Mouse (Mus musculus) forebrain, embryonic 14.5 days (tissue): ENCODE measurements around the gene Gm12216. TPM values are rescaled to one million over a fixed set of nuclear protein-coding genes. Genes with fewer than 3 reads are reported as not detected.

Experiments used
- ATAC-seq: fragments of 200-750 bp; cut with Nextera tagmentation; 2 replicates; pipeline ENCODE4 v1.8.0; 2017; ENCODE audit warnings: mild to moderate bottlenecking, moderate library complexity
- DNase-seq: peaks from one replicate; pipeline ENCODE4 v3.0.0-alpha.2; 2015; ENCODE audit warnings: low spot score
- H3K27ac ChIP-seq: fragments of 300-500 bp; sonication (generic); 2 replicates; pipeline ENCODE4 v1.5.1; 2014; ENCODE audit warnings: low read depth, mild to moderate bottlenecking, control low read depth, low read length, moderate library complexity
- H3K27me3 ChIP-seq: fragments of 300-500 bp; sonication (generic); replicated peaks from 2 replicates; pipeline ENCODE4 v1.6.1; 2014; ENCODE audit warnings: low read length, control low read depth, mixed read lengths; ENCODE audit not compliant: control insufficient read depth, insufficient read depth
- H3K36me3 ChIP-seq: fragments of 300-500 bp; sonication (generic); 2 replicates; pipeline ENCODE4 v1.6.1; 2014; ENCODE audit warnings: low read length, control low read depth; ENCODE audit not compliant: control insufficient read depth, insufficient read depth
- H3K4me1 ChIP-seq: fragments of 300-500 bp; sonication (generic); 2 replicates; pipeline ENCODE4 v1.6.1; 2014; ENCODE audit warnings: antibody characterized with exemption, low read length, control low read depth; ENCODE audit not compliant: control insufficient read depth, insufficient read depth
- H3K4me2 ChIP-seq: fragments of 300-500 bp; sonication (generic); 2 replicates; pipeline ENCODE4 v1.6.1; 2014; ENCODE audit warnings: mild to moderate bottlenecking, control low read depth, low read length
- H3K4me3 ChIP-seq: fragments of 300-500 bp; sonication (generic); 2 replicates; pipeline ENCODE4 v1.5.1; 2014; ENCODE audit warnings: low read depth, low read length, control low read depth
- H3K9ac ChIP-seq: fragments of 300-500 bp; sonication (generic); 2 replicates; pipeline ENCODE4 v1.6.1; 2014; ENCODE audit warnings: mild to moderate bottlenecking, low read length, control low read depth, moderate library complexity
- H3K9me3 ChIP-seq: fragments of 300-500 bp; sonication (generic); replicated peaks from 2 replicates; pipeline ENCODE4 v1.6.1; 2016; ENCODE audit warnings: low read length, control low read depth, mixed read lengths; ENCODE audit not compliant: control insufficient read depth
- WGBS: fragments of 180-500 bp; shearing (Covaris S2); extraction: QIAGEN DNeasy Blood & Tissue Kit; methylation state at CpG from one replicate; pipeline ENCODE4 v1.1.7; 2014; 5-methylcytosine and 5-hydroxymethylcytosine counted together
- polyA plus RNA-seq: library from polyadenylated mRNA; unstranded; fragments of >200 nt; fragmentation: Nextera tagmentation; extraction: Ambion mirVana; gene quantifications from 2 replicates; pipeline ENCODE4 v1.2.1, GENCODE M21; 2014

The Gm12216 gene
- polyA plus RNA-seq, 1 experiment from 2014 or later: not detected

DNA sequence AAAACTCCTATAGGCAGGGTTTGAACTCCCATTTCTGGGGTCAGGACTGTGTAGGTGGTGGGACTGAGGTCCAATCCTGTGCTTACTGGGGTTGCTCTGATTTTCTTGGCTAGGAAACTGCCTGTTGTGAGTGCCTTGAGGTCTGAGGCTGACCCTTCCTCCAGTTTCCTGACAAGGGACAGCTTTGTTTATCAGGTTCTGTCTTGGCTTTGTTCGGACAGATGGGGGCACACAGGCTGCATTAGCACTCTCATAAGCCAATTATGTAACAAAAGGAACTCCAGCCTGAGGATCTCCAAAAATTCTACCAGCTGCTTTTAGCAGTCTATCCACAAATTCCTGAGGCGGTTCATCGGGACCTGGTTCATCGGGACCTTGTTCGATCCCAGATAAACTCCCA, 116.7 kb downstream of the Gm12216 start:
- Histone ChIP-seq H3K9me3 (no peaks in the 10 kb centered on the region), H3K4me1 (no peaks in the 10 kb centered on the region), H3K4me3 (no peak overlapping the region), H3K4me2 (no peak overlapping the region), H3K27ac (no peak overlapping the region), H3K27me3 (no peaks in the 10 kb centered on the region), H3K36me3 (no peaks in the 10 kb centered on the region), H3K9ac (no peak overlapping the region)
- DNase-seq (no peak), ATAC-seq (no peak)
- WGBS: 4% methylated on average over 5 of the region's 5 CpGs

GRCm38 (mm10) chr11:53737573-53737946, 121.5 kb downstream of the Gm12216 start:
- Histone ChIP-seq H3K4me1 (no peaks in the 10 kb centered on the region), H3K9me3 (no peaks in the 10 kb centered on the region), H3K9ac (no peak overlapping the region), H3K4me3 (no peak overlapping the region), H3K36me3 (no peaks in the 10 kb centered on the region), H3K4me2 (no peak overlapping the region), H3K27ac (no peak overlapping the region), H3K27me3 (no peaks in the 10 kb centered on the region)
- DNase-seq (peak; percentile 45), ATAC-seq (peak; percentile 60; the same call in 1 of the 2 replicates)
- 36% methylated on average over 6 of the region's 6 CpGs for WGBS

DNA sequence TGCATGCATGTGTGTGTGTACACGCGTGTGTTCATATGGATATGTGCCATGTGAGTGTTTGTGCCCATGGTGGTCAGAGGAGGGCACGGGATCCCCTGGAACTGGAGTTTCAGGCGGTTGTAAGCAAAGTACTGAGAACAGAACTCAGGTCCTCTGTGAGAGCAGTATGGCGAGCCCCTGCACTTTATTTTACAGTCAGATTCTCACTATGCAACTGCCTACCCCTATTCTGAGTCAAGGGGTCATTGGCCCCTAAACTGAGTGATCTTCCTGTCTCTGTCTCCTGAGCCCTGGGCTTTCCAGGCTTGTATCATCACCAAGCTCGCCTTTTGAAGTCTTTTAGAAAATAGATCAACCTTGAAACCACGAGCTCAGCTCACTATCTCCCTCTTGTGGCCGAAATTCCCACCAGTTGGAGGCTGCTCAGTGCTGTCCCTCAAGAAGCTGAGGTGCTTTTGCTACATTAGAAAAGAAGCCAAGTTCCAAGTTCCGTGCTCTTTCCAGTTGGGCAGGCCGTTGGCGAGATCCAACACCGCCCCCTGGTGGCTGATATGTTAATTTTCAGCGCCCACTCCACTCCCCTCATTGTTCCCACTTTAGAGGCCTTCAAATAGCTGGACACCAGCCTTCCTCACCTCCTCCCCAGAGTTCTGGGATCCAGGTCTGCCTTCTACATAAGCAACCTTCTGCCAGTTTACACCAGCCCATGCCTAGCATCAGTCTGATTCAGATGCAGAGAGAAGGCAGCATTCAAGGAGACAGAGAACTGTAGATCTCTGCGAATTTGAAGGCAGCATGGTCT, 122.1 kb downstream of the Gm12216 start:
- WGBS: 47% methylated on average over 14 of the region's 14 CpGs
- ATAC-seq: peak; percentile 72
- Histone ChIP-seq H3K9ac (no peak overlapping the region), H3K36me3 (no peaks in the 10 kb centered on the region), H3K4me3 (no peak overlapping the region), H3K27ac (no peak overlapping the region), H3K9me3 (no peaks in the 10 kb centered on the region), H3K4me2 (no peak overlapping the region), H3K27me3 (no peaks in the 10 kb centered on the region), H3K4me1 (no peaks in the 10 kb centered on the region)
- peak; percentile 75 for DNase-seq

- Histone ChIP-seq H3K4me1 (no peaks in the 10 kb centered on the region), H3K9ac (no peak overlapping the region), H3K36me3 (no peaks in the 10 kb centered on the region), H3K4me2 (peak overlapping the region; percentile 42), H3K27me3 (no peaks in the 10 kb centered on the region), H3K9me3 (no peaks in the 10 kb centered on the region), H3K4me3 (0 out of 2 replicates have a peak overlapping the region, but pooled peaks have one; percentile 2), H3K27ac (no peak overlapping the region)
- 26% methylated on average over 17 of the region's 17 CpGs for WGBS
- DNase-seq (peak; percentile 88), ATAC-seq (peak; percentile 94)
Observed at GRCm38 (mm10) chr11:53735682-53736245, 123.3 kb downstream of the Gm12216 start.

DNA sequence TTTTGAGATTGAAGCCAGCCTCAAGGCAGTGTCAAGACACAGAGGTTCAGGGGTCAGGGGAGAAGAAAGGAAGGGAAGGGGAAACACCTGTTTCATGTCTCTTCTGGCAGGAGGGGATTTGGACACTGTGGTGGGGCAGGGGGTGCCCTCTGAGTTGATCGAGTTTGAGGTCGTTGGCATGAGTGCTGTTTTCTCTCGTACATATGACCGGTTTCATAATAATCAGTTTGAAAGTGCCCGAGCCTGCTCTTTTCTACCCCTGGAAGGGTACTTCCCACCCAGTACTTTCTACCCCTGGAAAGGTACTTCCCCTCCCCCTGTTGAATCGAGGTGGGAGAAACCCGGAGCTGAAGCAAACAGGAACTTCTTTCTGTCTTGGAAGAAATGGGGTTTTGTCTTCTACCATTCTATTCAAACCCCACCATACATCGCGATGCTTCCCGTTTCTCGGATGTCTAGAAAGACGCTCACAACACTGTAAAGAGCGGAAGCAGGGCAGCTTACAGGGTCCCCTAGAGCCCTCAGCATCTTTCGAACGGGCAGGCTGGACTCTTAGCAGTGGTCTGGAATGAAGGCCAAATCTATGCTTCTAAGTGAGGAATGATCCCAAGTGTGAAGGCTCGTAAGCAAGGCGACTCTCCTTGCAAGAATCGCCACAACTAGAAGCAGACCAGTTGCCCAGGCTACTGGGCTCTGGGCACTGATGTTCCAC, 123.9 kb downstream of the Gm12216 start:
- no peaks in the 10 kb centered on the region for H3K9me3 ChIP-seq
- H3K9ac ChIP-seq: no peak overlapping the region
- no peak overlapping the region for H3K4me2 ChIP-seq
- no peak overlapping the region for H3K4me3 ChIP-seq
- no peaks in the 10 kb centered on the region for H3K4me1 ChIP-seq
- no peak for ATAC-seq
- H3K27ac ChIP-seq: no peak overlapping the region
- H3K27me3 ChIP-seq: no peaks in the 10 kb centered on the region
- no peaks in the 10 kb centered on the region for H3K36me3 ChIP-seq
- no peak for DNase-seq
- 71% methylated on average over 18 of the region's 18 CpGs for WGBS

GRCm38 (mm10) chr11:53734431-53734830, 124.6 kb downstream of the Gm12216 start:
- H3K4me3 ChIP-seq: no peak overlapping the region
- H3K9ac ChIP-seq: no peak overlapping the region
- no peaks in the 10 kb centered on the region for H3K4me1 ChIP-seq
- H3K9me3 ChIP-seq: no peaks in the 10 kb centered on the region
- H3K27ac ChIP-seq: no peak overlapping the region
- ATAC-seq: no peak
- no peaks in the 10 kb centered on the region for H3K27me3 ChIP-seq
- H3K36me3 ChIP-seq: no peaks in the 10 kb centered on the region
- H3K4me2 ChIP-seq: no peak overlapping the region
- DNase-seq: no peak
- WGBS: 87% methylated on average over 2 of the region's 2 CpGs

DNA sequence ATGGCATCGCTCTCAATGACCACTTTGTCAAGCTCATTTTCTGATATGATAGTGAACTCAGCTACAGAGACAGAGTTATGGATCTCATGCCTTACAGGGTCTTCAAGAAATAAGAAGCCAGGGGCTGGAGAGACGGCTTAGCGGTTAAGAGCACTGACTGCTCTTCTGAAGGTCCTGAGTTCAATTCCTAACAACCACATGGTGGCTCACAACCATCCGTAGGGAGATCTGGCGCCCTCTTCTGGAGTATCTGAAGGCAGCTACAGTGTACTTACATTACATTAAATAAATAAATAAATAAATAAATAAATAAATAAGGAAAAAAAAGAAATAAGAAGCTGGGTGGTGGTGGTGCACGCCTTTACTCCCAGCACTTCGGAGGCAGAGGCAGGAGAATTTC, 125.2 kb downstream of the Gm12216 start:
- H3K4me3 ChIP-seq: no peak overlapping the region
- H3K4me2 ChIP-seq: no peak overlapping the region
- H3K36me3 ChIP-seq: no peaks in the 10 kb centered on the region
- H3K9ac ChIP-seq: no peak overlapping the region
- no peaks in the 10 kb centered on the region for H3K9me3 ChIP-seq
- 86% methylated on average over 7 of the region's 7 CpGs for WGBS
- H3K4me1 ChIP-seq: no peaks in the 10 kb centered on the region
- no peak for ATAC-seq
- no peaks in the 10 kb centered on the region for H3K27me3 ChIP-seq
- H3K27ac ChIP-seq: no peak overlapping the region
- peak; percentile 13 for DNase-seq
